ENCODE assay signal across 1 mouse cellular context in the genomic region with DNA sequence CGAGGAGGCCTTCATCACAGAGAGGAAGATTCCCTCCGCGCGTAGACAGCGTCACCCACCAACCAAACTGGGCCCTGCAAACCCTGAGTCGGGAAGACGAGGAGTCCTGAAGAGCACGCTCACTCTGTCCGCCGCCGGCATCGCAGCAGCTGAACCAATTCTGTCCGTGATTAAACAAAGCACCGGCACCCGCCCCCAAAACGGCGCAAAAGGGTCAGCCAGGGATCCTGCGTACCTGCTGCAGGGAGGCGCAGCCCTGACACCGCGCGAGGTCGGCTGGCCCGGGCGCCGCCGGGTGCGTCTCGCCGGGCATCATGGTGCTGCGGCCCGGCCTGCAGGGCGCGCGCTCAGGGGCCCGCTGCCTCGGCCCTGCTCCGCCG.
TF ChIP-seq lines count a peak whose summit lies in the region.

A gene (minus strand): TSS at position 353 of the 380 bp plus-strand sequence.

TF ChIP-seq in MEL, 35 proteins besides CTCF, POLR2A, EP300 and RAD21 (continued from another document):
- TF ChIP-seq TAL1 (IDR thresholded peaks at IDR 0.05; ENCODE audit: low read length), result no peak
- no peak for TF ChIP-seq SMC3 (IDR thresholded peaks at IDR 0.05; ENCODE audit: low read depth, low read length)
- TF ChIP-seq MYC (IDR thresholded peaks at IDR 0.05; ENCODE audit: low read depth, low read length), result no peak
